Mouse (Mus musculus) midbrain, embryonic 12.5 days (tissue): Measurements from ENCODE around the gene Ndufb8. TPM values are rescaled to one million over a fixed set of nuclear protein-coding genes. Genes with fewer than 3 reads are reported as not detected.

Experiments
- ATAC-seq: fragments of 200-750 bp; cut with Nextera tagmentation; 2 replicates; pipeline ENCODE4 v1.8.0; 2017; ENCODE audit warnings: low read depth, moderate TSS enrichment, moderate library complexity; ENCODE audit not compliant: low FRiP score
- H3K27ac ChIP-seq: fragments of 300-500 bp; sonication (generic); replicated peaks from 2 replicates; pipeline ENCODE4 v1.5.1; 2016; ENCODE audit warnings: mild to moderate bottlenecking
- H3K27me3 ChIP-seq: fragments of 300-500 bp; sonication (generic); 2 replicates; pipeline ENCODE4 v1.6.1; 2016; ENCODE audit warnings: mild to moderate bottlenecking
- H3K36me3 ChIP-seq: fragments of 300-500 bp; sonication (generic); 2 replicates; pipeline ENCODE4 v1.6.1; 2016
- H3K4me1 ChIP-seq: fragments of 300-500 bp; sonication (generic); 2 replicates; pipeline ENCODE4 v1.6.1; 2016
- H3K4me2 ChIP-seq: fragments of 300-500 bp; sonication (generic); replicated peaks from 2 replicates; pipeline ENCODE4 v1.6.1; 2016; ENCODE audit warnings: mild to moderate bottlenecking, moderate library complexity
- H3K4me3 ChIP-seq: fragments of 300-500 bp; sonication (generic); 2 replicates; pipeline ENCODE4 v1.5.1; 2016; ENCODE audit warnings: mild to moderate bottlenecking
- H3K9ac ChIP-seq: fragments of 300-500 bp; sonication (generic); replicated peaks from 2 replicates; pipeline ENCODE4 v1.6.1; 2016; ENCODE audit warnings: mild to moderate bottlenecking, moderate library complexity
- H3K9me3 ChIP-seq: fragments of 300-500 bp; sonication (generic); 2 replicates; pipeline ENCODE4 v1.6.1; 2016; ENCODE audit warnings: mild to moderate bottlenecking
- WGBS: fragments of 180-500 bp; shearing (Covaris S2); methylation state at CpG from one replicate; pipeline ENCODE4 v1.1.7; 2016; 5-methylcytosine and 5-hydroxymethylcytosine counted together
- polyA plus RNA-seq: library from polyadenylated mRNA; unstranded; fragments of >200 nt; fragmentation: Nextera tagmentation; extraction: Ambion mirVana; gene quantifications from 2 replicates; pipeline ENCODE4 v1.2.1, GENCODE M21; 2016

Gene Ndufb8
- polyA plus RNA-seq, 1 experiment from 2014 or later: 436 TPM

DNA sequence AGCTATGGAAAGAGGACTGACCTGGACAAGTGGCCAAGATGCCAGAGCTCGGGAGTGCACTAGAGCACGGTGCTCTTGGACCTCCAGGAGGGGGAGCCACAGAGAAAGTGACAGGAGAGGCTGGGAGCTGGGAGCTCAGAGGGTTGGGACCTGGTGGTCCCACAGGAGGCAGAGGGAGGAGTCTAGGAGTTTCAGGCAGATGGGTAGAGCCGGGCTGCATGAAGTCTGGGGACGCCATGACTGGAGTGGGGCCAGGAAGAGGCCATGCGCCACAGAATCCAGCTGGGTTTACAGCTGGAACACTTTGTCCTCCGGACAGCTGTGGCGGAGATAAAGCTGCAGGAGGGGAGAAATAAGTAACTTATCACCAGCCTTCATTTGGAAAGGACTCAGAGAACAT is 36.1 kb downstream of the Ndufb8 start:
- no peak overlapping the region for H3K4me2 ChIP-seq
- no peak overlapping the region for H3K9ac ChIP-seq
- WGBS: 26% methylated on average over 7 of the region's 7 CpGs
- no peaks in the 10 kb centered on the region for H3K36me3 ChIP-seq
- peaks cover 98% of the 10 kb centered on the region for H3K27me3 ChIP-seq
- no peaks in the 10 kb centered on the region for H3K9me3 ChIP-seq
- peaks cover 32% of the 10 kb centered on the region for H3K4me1 ChIP-seq
- no peak for ATAC-seq
- H3K4me3 ChIP-seq: no peak overlapping the region
- H3K27ac ChIP-seq: no peak overlapping the region

DNA sequence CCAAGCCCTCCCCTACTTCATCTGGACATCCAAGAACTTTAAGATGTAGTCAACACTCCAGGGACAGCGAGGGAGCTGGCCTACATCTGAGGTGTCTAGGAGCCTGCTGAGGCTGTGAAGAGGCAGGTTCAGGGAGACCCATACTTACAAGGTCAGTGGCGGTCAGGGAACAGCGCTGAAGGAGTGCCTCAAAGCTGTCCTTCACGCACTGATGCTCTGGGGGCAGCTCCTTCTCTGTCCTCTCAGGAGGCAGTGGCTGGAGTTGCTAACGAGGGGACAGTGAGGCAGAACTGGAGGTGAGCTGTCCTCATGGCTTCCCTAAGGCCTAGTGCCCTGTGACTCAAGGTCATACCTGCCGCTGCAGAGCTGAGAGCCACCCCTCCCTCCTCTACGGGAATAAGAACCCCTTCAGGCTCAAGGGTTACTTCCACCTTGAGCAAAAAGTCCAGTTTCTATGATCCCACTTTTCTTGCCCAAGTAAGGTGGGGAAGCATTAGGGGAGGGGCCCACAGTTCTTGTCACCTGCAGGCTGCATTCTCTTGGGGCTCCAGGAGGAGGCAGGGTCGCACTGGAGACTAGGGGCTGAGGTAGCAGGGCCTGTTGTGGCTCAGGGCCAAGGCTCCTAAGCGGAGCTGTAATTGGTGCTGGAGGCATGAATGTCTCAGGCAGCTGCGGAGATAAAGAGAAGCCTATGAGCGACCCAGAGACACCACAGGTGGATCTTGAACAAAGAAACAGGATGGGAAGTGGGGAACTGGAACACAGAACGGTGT is 37.1 kb downstream of the Ndufb8 start:
- Histone ChIP-seq H3K27me3 (peaks cover 98% of the 10 kb centered on the region), H3K27ac (no peak overlapping the region), H3K4me3 (no peak overlapping the region), H3K4me1 (peaks cover 42% of the 10 kb centered on the region), H3K9ac (no peak overlapping the region), H3K9me3 (no peaks in the 10 kb centered on the region), H3K36me3 (no peaks in the 10 kb centered on the region), H3K4me2 (no peak overlapping the region)
- 50% methylated on average over 12 of the region's 12 CpGs for WGBS
- no peak for ATAC-seq

DNA sequence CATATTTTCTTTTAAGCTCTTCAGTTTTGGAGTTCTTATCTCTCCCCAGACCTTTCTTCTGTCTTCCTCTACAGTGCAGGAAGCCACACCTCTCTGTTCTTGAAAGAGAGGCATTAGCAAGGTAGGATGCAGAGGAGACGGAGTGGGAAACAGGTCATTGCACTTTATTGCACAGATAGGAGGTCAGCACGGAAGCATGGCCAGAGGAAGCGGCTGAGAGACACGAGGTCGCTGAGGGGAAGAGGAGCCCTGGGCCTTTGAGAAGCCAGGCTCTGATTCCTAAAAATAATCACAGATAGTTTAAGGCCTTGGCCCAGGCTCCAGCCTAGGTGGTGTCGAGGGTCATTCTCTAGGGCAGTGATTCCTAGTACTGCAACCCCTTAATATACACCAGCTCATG is 39.5 kb downstream of the Ndufb8 start:
- 27% methylated on average over 6 of the region's 6 CpGs for WGBS
- Histone ChIP-seq H3K9me3 (no peaks in the 10 kb centered on the region), H3K4me3 (no peak overlapping the region), H3K27ac (peak overlapping the region; percentile 58), H3K4me1 (peaks cover 65% of the 10 kb centered on the region), H3K27me3 (peaks cover 100% of the 10 kb centered on the region), H3K4me2 (no peak overlapping the region), H3K36me3 (no peaks in the 10 kb centered on the region), H3K9ac (no peak overlapping the region)
- no peak for ATAC-seq

DNA sequence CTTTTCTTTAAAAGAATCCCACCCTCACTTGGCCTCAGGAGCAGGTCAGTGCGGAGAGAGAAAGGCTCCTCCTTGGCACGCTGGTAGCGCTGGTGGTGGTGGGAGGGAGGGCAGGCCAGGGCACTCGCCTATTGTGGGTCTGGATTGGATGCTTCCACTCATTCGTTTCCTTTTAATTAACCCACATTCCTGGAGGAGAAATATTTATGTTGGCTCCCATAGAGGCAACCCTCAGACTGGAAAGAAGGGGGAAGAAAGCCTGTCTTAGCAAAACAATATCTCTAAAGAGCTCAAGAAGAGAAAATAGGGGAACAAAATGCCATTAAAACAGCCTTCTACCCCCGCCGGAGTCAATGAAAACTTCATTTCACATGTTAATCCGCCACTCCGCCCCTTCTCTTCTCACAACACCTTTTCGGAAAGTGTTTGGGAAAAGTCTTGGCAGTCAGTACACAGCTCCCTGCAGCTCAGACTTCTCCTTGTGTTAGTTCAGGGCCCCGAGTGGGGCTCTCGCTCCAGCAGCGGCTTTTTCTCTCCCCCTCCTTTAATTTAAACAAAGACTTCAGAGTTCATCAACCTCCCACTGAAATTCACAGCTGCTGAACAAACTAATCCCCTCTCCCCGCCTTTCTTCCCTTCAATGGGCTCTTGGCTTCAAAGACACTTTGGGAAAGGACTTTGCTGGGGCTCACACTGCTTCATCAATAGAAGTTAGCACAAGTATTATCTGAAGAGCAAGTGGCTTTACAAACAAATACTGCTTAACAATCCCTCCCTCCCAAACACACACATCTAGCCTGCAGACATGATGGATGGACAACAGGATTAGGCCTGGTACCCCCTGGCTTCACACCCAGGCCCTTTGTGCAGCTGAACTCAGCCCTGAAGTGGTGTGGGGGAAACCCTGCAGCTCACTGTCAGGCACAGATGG is 40.5 kb downstream of the Ndufb8 start:
- 1% methylated on average over 14 of the region's 14 CpGs for WGBS
- Histone ChIP-seq H3K36me3 (no peaks in the 10 kb centered on the region), H3K4me3 (no peak overlapping the region), H3K9ac (no peak overlapping the region), H3K27ac (peak overlapping the region; percentile 67), H3K27me3 (peaks cover 100% of the 10 kb centered on the region), H3K4me1 (peaks cover 74% of the 10 kb centered on the region), H3K9me3 (no peaks in the 10 kb centered on the region), H3K4me2 (peak overlapping the region; percentile 32)
- ATAC-seq: peak; percentile 85

DNA sequence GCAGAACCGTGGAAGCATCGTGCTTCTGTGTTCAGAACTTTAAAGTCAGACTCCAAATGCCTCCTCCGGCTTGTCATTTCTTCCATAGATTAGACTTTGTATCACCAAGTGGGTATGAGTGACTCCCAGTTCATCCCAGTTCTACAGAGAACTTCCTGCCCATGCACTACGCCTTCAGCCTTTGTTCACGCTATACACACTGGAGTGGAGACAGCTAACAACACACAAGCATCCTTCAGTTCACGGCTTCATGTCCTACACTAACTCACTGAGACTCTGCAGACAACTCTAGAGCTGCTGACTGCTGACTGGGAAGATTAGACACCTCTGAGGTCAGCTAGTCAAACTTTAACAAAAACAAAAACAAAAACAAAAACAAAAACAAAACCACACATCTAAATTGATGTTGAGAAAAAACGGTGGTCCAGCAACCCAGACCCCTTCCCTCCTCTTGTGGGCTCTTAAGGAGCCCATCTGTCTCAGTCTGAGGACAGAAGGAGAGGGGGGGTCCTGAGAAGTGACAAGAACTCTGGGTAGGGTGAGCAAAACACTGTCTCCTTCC is 41.2 kb downstream of the Ndufb8 start:
- Histone ChIP-seq H3K36me3 (no peaks in the 10 kb centered on the region), H3K9ac (no peak overlapping the region), H3K27ac (peak overlapping the region; percentile 67), H3K4me2 (peak overlapping the region; percentile 32), H3K9me3 (no peaks in the 10 kb centered on the region), H3K27me3 (peaks cover 100% of the 10 kb centered on the region), H3K4me3 (no peak overlapping the region), H3K4me1 (peaks cover 71% of the 10 kb centered on the region)
- WGBS: 8% methylated on average over 7 of the region's 7 CpGs
- ATAC-seq: no peak

DNA sequence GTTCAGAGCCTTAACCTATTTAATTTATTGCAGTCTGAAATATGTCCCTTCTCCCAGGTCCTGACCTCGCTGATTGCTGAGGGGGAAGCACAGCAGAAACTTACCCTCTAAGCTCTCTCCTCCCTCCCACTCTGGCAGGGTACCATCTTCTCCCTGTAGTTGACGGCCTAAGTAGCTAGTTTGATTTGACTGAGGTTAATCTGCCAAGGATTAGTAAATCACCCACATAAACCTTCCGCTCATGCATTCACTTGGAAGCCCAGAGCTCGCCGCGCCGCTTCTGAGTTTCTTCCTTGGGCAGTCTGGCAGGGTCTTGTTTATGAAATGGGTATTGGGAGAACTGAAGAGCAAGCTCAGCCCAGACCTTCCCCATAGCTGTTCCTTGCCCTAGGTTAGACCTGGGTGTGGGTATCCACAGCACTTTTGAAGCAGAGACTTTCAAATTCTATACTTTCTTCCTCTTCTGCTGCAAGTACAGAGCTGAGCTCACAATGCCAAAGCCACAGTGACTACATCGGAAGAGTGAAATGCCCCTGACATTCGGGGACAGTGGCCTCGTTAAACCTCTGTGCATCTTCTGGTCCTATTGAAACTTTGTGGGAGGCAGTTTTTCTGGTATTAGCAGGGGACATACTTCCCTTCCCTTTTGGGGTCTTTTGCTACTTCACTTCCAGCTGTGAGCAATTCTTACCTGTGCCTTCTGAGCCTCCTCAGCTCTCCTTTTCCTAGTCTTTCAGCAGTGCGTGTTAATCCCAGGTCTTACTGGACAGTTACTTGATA is 42.0 kb downstream of the Ndufb8 start:
- Histone ChIP-seq H3K36me3 (no peaks in the 10 kb centered on the region), H3K4me3 (peak overlapping the region; percentile 4; the same call in 1 of the 2 replicates), H3K4me1 (peaks cover 70% of the 10 kb centered on the region), H3K27me3 (peaks cover 100% of the 10 kb centered on the region), H3K27ac (peak overlapping the region; percentile 67), H3K9me3 (no peaks in the 10 kb centered on the region), H3K9ac (no peak overlapping the region), H3K4me2 (peak overlapping the region; percentile 32; the same call in 1 of the 2 replicates)
- 3% methylated on average over 11 of the region's 11 CpGs for WGBS
- no peak for ATAC-seq

DNA sequence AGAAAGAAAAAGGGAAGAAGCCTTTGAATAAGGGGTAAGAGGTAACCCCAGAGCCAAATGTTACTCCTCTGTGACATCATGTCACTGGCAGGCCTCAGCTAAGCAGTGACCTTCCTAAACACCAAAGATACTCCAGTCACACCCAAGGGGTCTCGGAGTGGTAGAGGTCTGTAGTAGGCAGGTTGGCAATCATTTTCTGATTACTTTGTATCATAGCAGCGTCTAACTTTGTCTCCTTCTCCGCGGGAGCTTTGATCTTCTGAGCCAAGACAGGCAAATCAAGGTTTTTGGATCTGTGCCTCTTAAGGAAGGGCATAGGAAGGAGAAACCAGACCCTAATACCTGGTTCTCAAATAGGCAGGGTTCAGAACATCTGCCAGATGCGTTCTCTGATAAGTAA is 42.6 kb downstream of the Ndufb8 start:
- no peak overlapping the region for H3K9ac ChIP-seq
- H3K27ac ChIP-seq: no peak overlapping the region
- H3K27me3 ChIP-seq: peaks cover 100% of the 10 kb centered on the region
- ATAC-seq: no peak
- peak overlapping the region; percentile 4; the same call in 1 of the 2 replicates for H3K4me3 ChIP-seq
- H3K36me3 ChIP-seq: no peaks in the 10 kb centered on the region
- H3K4me2 ChIP-seq: peak overlapping the region; percentile 15; the same call in 1 of the 2 replicates
- peaks cover 70% of the 10 kb centered on the region for H3K4me1 ChIP-seq
- H3K9me3 ChIP-seq: no peaks in the 10 kb centered on the region
- 13% methylated on average over 5 of the region's 5 CpGs for WGBS

DNA sequence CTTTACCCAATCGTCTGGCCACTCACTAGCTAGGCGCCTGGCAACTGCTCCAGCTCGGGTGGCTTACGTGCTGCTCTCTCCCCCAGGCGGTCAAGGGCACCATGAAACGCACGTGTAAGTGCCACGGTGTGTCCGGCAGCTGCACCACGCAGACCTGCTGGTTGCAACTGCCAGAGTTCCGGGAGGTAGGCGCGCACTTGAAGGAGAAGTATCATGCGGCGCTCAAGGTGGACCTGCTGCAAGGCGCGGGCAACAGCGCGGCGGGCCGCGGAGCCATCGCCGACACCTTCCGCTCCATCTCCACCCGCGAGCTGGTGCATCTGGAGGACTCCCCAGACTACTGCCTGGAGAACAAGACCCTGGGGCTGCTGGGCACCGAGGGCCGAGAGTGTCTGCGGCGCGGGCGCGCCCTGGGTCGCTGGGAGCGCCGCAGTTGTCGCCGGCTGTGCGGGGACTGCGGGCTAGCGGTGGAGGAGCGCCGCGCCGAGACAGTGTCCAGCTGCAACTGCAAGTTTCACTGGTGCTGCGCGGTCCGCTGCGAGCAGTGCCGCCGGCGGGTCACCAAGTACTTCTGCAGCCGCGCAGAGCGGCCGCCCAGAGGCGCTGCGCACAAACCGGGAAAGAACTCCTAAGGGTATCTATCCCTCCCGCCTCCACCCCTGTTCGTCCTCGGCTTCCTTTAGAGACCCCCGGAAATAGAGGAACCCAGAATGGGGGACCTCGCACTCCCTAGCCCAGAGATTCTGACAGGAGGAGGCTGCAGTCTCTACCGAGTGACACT is 43.6 kb downstream of the Ndufb8 start:
- peaks cover 63% of the 10 kb centered on the region for H3K4me1 ChIP-seq

DNA sequence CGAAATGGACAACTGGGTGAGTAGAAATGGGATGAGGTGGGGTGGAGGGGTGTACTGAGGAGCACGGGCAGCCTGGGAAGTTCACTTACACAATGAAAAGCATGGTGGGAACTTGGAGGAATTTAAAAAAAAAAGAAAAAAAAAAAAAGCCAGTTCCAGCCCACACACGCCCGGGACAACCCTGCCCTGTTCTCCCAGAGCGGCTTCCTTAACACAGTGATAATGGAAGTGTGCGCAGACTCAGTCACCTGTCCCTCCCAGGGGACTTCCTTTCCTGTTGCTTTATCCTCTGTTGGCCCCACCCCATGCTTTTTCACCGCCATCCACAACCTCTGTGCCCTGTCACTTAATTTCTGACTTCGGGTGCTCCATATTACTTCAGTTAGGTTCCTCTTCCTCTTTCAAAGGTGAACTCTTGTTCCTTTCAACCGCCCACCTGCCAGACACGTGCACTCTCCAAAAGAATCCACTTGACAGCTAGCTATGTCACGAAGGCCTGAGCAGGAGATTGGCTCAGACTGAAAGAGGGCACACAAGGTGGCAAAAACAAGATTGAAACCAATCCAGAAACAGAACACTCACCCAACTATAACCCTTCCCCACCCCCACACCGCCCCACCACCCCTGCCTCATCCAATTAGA is 44.6 kb downstream of the Ndufb8 start:
- no peak overlapping the region for H3K9ac ChIP-seq

More for the DNA sequence above, 43.6 kb downstream of the Ndufb8 start:
- Histone ChIP-seq H3K9ac (peak overlapping the region; percentile 40), H3K4me3 (peak overlapping the region; percentile 48), H3K27ac (peak overlapping the region; percentile 39; the same call in 1 of the 2 replicates), H3K9me3 (no peaks in the 10 kb centered on the region), H3K27me3 (peaks cover 100% of the 10 kb centered on the region), H3K4me2 (peak overlapping the region; percentile 74), H3K36me3 (no peaks in the 10 kb centered on the region)
- 2% methylated on average over 64 of the region's 66 CpGs for WGBS
- ATAC-seq: no peak

DNA sequence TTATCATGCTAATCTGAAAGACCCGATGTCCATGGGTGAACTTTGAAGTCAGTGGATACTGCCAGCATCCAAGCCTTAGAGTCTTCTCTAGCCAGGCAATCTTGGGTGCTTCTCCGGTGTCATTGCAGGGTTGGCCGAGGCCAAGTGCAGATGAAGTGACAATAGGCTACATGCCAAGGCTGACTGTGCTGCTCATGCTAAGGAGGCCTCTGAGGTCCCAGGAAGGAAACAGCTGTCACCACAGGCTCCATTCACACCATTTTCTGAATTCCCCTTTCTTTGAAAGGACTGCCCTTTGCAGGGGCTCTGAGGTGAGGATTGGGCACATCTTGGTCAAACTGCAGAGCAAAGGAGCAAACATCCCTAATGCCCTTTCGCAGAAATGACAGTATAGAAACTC is 52.5 kb downstream of the Ndufb8 start:
- Histone ChIP-seq H3K36me3 (no peaks in the 10 kb centered on the region), H3K27me3 (peaks cover 100% of the 10 kb centered on the region), H3K9me3 (no peaks in the 10 kb centered on the region), H3K9ac (no peak overlapping the region), H3K4me2 (no peak overlapping the region), H3K4me3 (no peak overlapping the region), H3K4me1 (no peaks in the 10 kb centered on the region), H3K27ac (no peak overlapping the region)
- no peak for ATAC-seq
- 81% methylated on average over 4 of the region's 4 CpGs for WGBS

More for the DNA sequence above, 44.6 kb downstream of the Ndufb8 start:
- Histone ChIP-seq H3K4me3 (peak overlapping the region; percentile 48; the same call in 1 of the 2 replicates), H3K9me3 (no peaks in the 10 kb centered on the region), H3K36me3 (no peaks in the 10 kb centered on the region), H3K27me3 (peaks cover 100% of the 10 kb centered on the region), H3K4me1 (peaks cover 57% of the 10 kb centered on the region), H3K4me2 (peak overlapping the region; percentile 74), H3K27ac (no peak overlapping the region)
- ATAC-seq: no peak
- WGBS: 5% methylated on average over 12 of the region's 12 CpGs
